Mouse (Mus musculus) hindlimb bud, embryonic 11.5 days (tissue): ENCODE measurements around the gene Susd1.

ENCODE experiments used
- DNase-seq: peaks from one replicate; pipeline ENCODE4 v3.0.0-alpha.2; 2012; ENCODE audit warnings: low read depth, low spot score; ENCODE audit errors: extremely low spot score

The Susd1 gene

GRCm38 (mm10) chr4:59437990-59438854, at the start of gene Susd1:
Gene Susd1, minus strand, starts transcription at chr4:59438633.
- no peak for DNase-seq

- no peak for DNase-seq
Measured at GRCm38 (mm10) chr4:59471306-59471705, 32.9 kb upstream of the Susd1 start.

GRCm38 (mm10) chr4:59465449-59465848, 27.0 kb upstream of the Susd1 start:
- no peak for DNase-seq

GRCm38 (mm10) chr4:59464661-59465060, 26.2 kb upstream of the Susd1 start:
- no peak for DNase-seq

- no peak for DNase-seq
Measured at GRCm38 (mm10) chr4:59462494-59462893, 24.1 kb upstream of the Susd1 start.

GRCm38 (mm10) chr4:59461116-59461727, 22.8 kb upstream of the Susd1 start:
- DNase-seq: no peak

- no peak for DNase-seq
Measured at GRCm38 (mm10) chr4:59459216-59459955, 21.0 kb upstream of the Susd1 start.

GRCm38 (mm10) chr4:59457941-59458340, 19.5 kb upstream of the Susd1 start:
- no peak for DNase-seq

GRCm38 (mm10) chr4:59457091-59457490, 18.7 kb upstream of the Susd1 start:
- DNase-seq: no peak

- DNase-seq: no peak
Measured at GRCm38 (mm10) chr4:59455465-59455864, 17.0 kb upstream of the Susd1 start.

GRCm38 (mm10) chr4:59454046-59454445, 15.6 kb upstream of the Susd1 start:
- no peak for DNase-seq

GRCm38 (mm10) chr4:59452503-59452933, 14.1 kb upstream of the Susd1 start:
- no peak for DNase-seq

- no peak for DNase-seq
Measured at GRCm38 (mm10) chr4:59450906-59451305, 12.5 kb upstream of the Susd1 start.

GRCm38 (mm10) chr4:59450234-59450854, 11.9 kb upstream of the Susd1 start:
- no peak for DNase-seq

GRCm38 (mm10) chr4:59447296-59447695, 8.9 kb upstream of the Susd1 start:
- no peak for DNase-seq

GRCm38 (mm10) chr4:59445516-59445915, 7.1 kb upstream of the Susd1 start:
- DNase-seq: no peak

- DNase-seq: no peak
Measured at GRCm38 (mm10) chr4:59444994-59445393, 6.6 kb upstream of the Susd1 start.

- DNase-seq: no peak
Measured at GRCm38 (mm10) chr4:59444085-59444484, 5.7 kb upstream of the Susd1 start.

GRCm38 (mm10) chr4:59441265-59441664, 2.8 kb upstream of the Susd1 start:
- no peak for DNase-seq

- DNase-seq: no peak
Measured at GRCm38 (mm10) chr4:59439960-59440359, 1.5 kb upstream of the Susd1 start.

GRCm38 (mm10) chr4:59439041-59439440, 608 bp upstream of the Susd1 start:
- no peak for DNase-seq
